Mouse (Mus musculus) liver, adult 2 months (tissue): ENCODE results near the gene Ggt6.

Source experiments
- CTCF ChIP-seq: fragments of 200-500 bp; IDR thresholded peaks from 2 replicates; pipeline ENCODE4 v1.5.1; 2011; ENCODE audit warnings: low read depth, low read length, control low read depth
- POLR2A ChIP-seq: fragments of 200-500 bp; IDR thresholded peaks from 2 replicates; pipeline ENCODE4 v1.6.1; 2011; ENCODE audit warnings: low read length, control low read depth; ENCODE audit not compliant: insufficient read depth; ENCODE audit errors: extremely low read depth

DNA sequence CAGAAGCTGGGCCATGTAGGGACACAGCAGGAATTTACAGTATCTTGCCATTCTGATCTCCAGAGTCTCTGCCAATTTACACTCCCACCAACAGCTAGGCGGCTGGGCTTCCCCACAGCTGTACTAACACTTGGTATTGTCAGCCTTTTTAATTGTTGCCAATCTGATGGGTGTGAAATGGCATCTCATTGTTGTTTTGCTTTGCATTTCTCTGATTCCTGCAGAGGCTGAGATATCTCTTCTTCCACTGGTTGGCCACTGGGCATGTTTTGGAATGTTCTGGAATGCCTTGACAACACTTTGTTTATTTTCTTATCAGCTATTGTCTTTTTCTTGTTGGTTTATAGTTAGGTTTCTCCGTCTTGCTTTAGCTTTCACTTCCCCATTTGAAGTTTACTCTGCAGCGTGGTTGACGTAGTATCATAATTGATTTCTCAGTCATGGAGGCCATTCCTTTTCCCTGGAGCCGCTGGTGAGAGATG is 26.2 kb downstream of the Ggt6 start:
- TF ChIP-seq CTCF (no peak), POLR2A (no peak)
